Mouse (Mus musculus) cerebellum, adult 2 months (tissue): Measurements from ENCODE around the gene Tlr7.

ENCODE experiments used
- CTCF ChIP-seq: fragments of 200-500 bp; IDR thresholded peaks from 2 replicates; pipeline ENCODE4 v1.5.1; 2011; ENCODE audit warnings: low read depth, mild to moderate bottlenecking, control low read depth, low read length, moderate library complexity, borderline replicate concordance; ENCODE audit not compliant: insufficient read depth
- POLR2A ChIP-seq: fragments of 200-500 bp; IDR thresholded peaks from 2 replicates; pipeline ENCODE4 v1.6.1; 2011; ENCODE audit warnings: low read length, control low read depth, borderline replicate concordance; ENCODE audit not compliant: insufficient read depth

GRCm38 (mm10) chrX:167337990-167338389 is 7.6 kb upstream of the Tlr7 start:
- no peak for TF ChIP-seq CTCF
- TF ChIP-seq POLR2A, result no peak
